Mouse (Mus musculus) spleen, postnatal 14 days (tissue): ENCODE data around the gene Pycr2.

Source experiments
- DNase-seq, 2 experiments: peaks; one replicate each; pipeline ENCODE4 v3.0.0; 2021 to 2022; ENCODE audit warnings: low spot score in 2 of 2

Pycr2 gene

DNA sequence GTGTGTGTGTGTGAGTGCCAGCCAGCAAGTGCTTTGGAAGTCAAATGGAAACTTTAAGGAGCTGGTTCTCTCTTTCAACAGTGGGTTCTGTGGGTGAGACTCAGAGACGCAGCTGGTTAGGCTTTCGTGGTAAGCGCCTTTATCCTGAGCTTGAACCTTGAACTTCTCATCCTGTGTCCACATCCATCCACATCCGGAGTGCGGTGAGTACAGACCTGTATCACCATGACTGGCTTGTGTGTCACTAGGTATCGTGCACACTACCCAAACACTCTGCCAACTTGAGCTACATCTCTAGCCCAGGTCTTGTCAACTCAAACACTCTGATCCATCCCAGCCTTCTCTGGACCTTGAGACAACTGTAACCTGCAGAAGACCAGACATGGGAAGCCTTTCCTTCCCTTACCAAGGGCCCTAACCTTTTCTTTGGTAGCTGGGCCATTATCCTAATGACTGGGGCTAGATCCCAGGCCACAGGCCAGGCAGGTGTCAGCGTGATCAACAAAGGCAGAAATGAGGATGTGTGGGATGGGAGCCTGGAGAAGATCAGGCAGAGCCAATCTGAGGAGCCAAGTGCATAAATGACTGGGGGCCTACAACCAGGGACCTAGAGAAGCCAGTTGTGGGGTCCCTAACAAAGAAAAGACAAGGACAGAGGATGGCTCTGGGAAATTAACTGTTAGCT is 36.8 kb downstream of the Pycr2 start:
- DNase-seq, result no peak

DNA sequence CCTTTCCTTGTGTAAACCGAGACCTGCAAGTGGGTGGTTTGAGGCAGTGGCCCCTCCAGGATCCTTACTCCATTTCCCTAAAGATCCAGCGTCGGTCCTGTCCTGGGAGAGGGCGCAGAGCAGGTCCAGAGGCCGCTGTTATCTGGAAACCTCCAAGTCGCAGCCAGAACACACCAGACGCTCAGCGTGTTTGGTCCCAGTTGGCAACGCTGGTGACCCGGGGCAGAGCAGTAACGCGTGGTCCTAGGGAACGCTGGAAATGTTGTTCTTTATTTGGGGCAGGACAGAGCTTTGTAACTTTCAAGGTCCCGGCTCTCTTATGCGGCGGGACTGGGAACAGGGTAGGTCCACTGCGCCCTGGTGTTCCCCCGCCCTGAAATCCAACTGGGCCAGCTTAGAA is 37.6 kb downstream of the Pycr2 start:
- DNase-seq, result no peak

DNA sequence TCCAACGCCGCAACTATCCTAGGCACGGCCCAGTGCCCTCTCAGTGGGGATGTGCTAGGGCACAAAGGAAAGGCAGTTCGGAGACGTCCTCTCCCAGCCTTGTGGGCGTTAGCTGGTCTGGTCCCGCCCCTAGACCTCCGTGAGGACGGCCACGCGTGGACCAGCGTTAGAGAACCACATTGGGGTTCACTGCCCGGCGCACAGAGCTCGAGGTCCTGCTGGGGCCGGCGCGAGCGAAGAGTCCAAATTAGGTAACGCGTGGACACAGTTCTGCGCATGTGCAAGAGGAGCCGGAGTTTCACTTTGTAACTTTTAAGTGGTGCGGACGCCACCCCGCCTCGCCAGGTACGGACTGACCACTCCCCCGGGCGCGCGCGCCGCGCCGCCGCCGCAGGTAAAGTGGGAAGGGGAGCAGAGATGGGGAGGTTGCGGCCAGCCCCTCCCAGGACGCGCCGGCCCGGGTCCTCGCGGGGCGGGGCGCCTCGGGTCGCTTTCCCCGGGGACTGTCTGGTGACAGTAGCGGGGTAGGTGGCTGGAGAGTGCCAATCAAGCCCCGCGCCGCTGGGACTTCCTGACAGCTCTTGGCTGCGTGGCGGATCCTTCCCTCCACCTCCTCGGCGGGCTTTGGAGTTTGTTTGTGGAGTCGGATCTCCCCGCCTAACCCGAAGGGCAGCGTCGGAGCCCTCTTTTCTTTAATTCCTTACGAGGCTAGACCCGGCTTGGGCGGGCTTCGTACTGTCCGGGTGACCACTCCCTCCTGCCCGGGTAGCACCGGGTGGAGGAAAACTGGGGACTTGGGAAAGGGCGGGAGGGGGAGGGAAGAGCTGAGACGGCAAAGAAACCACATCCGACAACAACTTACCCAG is 38.3 kb downstream of the Pycr2 start, which contains the start of gene Tmem63a:
Gene Tmem63a (plus strand): TSS at position 179 of the 866 bp plus-strand sequence.
- peak; percentile 58 to 62 for DNase-seq

DNA sequence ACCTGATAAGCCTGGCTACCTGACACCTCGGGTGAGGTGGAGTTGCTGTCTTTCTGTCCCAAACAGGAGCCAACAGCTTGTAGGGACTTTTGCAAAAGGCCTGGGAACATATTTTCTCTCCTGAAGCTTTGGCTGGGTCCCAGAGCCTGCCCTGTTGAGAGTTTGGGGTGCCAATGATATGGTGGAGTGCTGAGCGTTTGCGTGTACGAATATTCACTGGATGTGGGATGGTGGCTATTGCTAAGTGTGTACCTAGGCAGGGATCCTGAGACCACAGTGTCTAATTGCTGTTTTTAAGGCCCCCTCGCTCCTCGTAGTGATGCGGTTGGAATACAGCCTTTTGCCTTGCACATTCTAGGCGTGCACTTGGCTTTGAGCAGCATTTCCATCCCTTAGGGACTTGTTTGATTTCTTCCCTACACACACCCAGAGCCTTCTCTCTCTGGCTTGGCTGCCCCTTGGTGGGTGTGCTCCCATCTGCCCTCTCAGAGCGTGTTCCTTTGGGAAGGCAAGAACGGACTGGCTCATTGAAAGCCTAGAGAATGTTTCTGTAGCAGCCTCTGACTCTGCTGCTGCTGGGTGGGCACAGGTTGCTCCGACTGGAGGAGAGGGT is 39.0 kb downstream of the Pycr2 start:
- no peak for DNase-seq

DNA sequence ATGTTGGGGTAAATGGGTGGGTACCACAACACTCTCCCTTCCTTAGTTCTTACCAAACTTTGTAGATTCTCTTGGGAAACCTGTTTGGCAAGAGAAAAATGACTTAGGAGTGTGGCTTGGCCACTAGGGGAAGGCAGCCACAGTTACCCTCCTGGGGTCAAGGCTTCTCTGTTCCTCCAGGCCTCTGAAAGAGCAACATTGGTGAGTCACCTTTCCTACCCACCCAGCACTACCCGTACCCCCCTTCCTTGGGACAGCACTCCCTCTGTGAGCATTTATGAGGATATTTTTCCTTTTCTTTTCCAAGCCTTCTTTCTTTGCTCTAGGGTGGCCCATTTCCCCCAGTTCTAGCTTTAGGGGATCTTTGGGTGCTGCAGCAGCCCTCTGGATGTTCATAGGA is 39.8 kb downstream of the Pycr2 start:
- no peak for DNase-seq

DNA sequence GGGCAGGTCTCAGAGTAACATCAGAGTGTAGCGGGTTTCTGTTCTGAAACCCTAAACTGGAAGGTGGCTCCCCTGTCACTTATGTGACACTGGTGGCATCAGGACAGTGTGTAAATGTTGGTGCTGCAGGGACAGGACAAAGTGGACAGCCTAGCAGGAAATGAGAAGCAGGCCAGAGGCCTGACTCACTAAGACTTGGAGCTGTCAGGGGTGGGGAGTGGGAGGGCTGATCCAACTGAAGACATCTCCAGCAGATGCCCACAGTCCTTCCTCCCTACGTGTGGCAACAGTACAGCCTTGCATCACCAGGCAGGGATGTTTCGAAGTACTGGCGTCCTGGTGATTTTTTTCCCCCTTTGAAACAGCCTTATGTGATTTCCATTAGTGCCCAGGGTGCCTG is 40.5 kb downstream of the Pycr2 start:
- no peak for DNase-seq

DNA sequence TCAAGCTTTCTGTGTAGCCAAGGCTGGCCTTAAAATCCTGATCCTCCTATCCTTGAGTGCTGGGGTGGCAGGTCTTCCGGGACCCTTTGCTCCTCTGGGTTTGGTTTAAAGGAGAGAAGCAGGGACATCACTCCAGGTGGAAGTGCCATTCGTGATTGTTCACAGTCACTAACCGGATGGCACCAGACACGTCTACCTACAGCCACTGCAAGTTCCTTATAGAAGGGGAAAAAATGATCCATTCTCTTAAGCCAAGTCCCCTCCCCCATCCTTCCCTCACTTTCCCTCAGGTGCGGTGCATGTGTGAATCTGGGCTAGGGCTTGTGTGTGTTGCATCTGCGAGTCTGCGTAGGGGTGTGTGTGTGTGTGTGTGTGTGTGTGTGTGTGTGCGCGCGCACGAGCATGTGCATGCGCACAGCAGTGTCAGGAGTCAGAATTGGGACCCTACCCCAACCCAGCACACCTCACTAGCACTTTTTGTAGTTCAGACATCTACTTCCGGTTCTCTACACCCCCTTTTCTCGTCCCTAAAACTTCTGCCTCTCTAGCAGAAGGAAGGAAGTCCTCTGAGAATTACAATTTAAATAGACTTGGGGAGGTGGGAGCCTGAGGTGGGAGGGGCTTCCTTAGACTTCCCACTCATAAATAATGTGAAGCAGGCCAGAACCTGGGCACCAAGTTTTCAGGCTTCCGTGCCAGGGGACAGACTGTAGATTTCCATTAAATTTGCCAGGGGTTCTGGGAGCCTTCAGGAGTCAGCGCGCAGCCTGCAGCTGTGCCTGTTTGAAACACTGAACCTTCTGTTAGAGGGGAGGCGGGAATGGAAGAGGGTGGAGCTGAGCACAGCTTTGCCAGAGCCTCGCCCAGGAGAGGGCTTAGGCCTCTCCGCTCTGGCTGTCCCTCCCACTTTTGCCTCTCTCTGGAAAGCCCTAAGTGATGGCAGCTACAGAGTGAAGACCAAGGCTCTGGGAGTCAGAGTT is 41.2 kb downstream of the Pycr2 start:
- peak in 1 of 2 experiments; percentile 29 for DNase-seq

DNA sequence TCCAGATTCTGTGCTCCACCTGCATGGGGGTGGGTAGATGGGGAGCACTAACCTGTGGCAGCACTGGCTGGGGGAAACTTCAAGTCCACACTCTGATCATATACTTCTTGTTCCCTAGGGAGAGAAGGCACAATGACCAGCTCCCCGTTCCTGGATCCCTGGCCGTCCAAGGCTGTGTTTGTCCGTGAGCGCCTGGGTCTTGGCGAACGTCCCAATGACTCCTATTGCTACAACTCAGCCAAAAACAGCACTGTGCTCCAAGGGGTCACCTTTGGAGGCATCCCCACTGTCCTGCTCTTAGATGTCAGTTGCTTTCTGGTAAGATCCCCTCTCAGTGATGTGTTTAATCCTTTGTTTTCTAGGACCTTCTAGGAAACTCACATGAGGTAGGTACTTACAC is 42.4 kb downstream of the Pycr2 start:
- DNase-seq, result no peak

DNA sequence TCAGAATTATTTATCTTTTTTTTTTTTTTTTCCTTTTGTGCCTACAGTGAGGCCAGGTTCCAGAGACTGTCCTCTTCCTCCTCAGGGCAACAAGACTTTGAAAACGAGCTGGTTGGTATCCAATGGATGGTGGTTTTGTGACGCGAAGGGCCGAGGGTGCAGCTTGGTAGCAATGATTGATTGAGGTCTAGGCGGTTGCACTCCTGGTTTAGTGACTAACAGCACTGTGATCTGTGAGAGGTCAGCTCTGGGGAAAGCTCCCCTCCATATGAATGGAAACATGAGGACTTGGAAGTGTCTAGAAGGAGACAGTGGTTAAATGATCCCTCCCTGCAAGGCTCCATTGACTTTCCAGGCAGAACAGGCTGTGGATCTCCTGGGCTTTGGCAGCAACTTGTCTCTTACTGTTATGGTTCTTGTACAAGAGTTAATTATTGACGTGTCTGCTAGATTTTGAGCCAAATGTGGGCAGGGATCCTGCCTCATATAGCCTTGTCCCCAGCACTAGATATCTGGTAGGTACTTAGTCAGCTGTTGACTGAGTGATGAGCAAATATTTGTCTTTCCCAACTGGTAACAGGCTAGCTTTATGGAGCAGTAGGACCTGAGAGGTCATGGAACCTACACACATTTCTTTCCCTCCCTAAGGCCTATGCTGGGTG is 48.1 kb downstream of the Pycr2 start:
- DNase-seq, result no peak

DNA sequence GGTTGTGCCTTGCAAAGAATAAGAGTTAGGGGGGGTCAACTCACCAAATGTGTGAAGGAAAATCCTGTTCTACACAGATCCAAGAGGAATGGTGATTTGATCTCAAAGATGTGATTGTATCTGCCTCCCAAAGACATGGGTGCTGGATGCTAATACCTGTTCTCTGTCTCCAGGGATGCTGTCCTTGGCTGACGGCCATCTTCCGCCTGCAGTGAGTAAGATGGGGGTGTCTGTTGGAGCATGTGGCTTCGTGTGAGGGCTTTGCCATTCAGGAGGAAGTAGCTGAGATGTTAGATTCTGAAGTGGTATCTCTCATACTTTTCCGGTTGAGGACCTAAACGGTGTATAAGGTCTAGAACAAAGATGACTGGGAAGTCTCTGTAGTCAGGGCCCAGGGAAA is 48.7 kb downstream of the Pycr2 start:
- no peak for DNase-seq

DNA sequence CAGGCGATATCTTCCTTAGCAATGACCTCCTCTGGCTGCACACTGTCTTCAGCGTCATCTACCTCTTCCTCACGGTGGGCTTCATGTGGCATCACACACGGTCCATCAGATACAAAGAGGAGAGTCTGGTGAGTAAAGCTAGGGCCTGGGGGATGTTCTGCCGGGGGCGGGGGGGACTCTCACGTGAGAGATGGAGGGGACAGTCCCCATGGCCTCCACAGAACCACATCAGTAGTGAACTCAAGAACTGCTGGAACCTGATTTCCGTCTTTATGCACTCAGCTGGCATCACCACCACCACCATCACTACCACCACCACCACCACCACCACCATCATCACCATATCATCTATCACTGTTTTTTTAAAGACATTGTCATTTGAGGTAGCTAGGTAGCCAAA is 52.3 kb downstream of the Pycr2 start:
- no peak for DNase-seq

DNA sequence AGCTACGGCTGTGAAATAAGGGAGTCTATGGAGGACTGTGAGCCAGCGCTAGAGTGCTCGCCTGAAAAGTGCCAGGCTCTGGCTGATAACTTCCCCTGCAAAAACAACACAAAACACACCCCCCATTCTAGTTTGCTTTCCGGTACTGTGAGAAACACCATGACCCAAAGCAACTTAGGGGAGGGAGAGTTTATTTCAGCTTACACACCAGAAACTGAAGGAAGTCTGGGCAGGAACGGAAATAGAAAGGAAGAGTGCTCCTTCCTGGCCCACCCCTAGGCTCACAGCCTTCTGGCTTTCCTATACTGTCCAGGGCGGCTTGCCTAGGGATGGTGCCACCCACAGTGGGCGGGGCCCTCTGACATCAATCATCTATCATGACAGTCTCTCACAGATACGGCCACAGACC is 52.9 kb downstream of the Pycr2 start:
- DNase-seq, result no peak
